Mouse (Mus musculus): ENCODE measurements around the gene Gpn3.

DNA sequence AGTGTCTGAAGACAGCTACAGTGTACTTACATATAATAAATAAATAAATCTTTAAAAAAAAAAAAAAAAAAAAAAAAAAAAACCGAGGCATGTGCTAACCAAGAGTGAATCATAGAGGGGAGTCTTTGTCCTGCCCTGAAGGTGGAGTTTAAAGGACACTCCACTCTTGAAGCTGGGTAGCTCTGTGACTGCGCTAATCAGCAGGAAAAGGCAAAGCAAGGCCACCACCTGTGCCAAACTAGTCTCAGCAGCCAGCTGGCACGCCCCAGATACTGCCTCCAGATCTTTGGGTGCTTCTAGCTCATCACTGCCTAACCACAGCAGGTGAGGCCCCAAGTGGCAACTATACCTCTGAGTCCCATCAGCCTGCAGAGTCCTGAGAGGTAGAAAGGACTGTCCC, 37.0 kb upstream of the Gpn3 start:
- TF ChIP-seq POLR2A (IDR thresholded peaks at IDR 0.05; ENCODE audit: extremely low read depth, insufficient read depth, low read length), result no peak
- TF ChIP-seq CTCF (IDR thresholded peaks at IDR 0.05; ENCODE audit: extremely low read depth, insufficient read depth, low read length), result no peak

Measured in cortical plate, adult 2 months (tissue).